Mouse (Mus musculus) hindbrain, embryonic 16.5 days (tissue): ENCODE data around the gene Palm. TPM values are rescaled to one million over a fixed set of nuclear protein-coding genes. Genes with fewer than 3 reads are reported as not detected.

Experiments
- ATAC-seq: fragments of 200-750 bp; cut with Nextera tagmentation; 2 replicates; pipeline ENCODE4 v1.8.0; 2017; ENCODE audit warnings: moderate TSS enrichment, moderate library complexity
- H3K27ac ChIP-seq: fragments of 300-500 bp; sonication (generic); 2 replicates; pipeline ENCODE4 v1.5.1; 2014; ENCODE audit warnings: low read depth, mild to moderate bottlenecking, control low read depth, low read length, moderate library complexity
- H3K27me3 ChIP-seq: fragments of 300-500 bp; sonication (generic); replicated peaks from 2 replicates; pipeline ENCODE4 v1.6.1; 2014; ENCODE audit warnings: low read length; ENCODE audit not compliant: control insufficient read depth, insufficient read depth
- H3K36me3 ChIP-seq: fragments of 300-500 bp; sonication (generic); 2 replicates; pipeline ENCODE4 v1.6.1; 2014; ENCODE audit warnings: mild to moderate bottlenecking, low read length, moderate library complexity, mixed read lengths; ENCODE audit not compliant: control insufficient read depth, insufficient read depth
- H3K4me1 ChIP-seq: fragments of 300-500 bp; sonication (generic); 2 replicates; pipeline ENCODE4 v1.6.1; 2014; ENCODE audit warnings: low read depth, low read length; ENCODE audit not compliant: control insufficient read depth, insufficient read depth
- H3K4me2 ChIP-seq: fragments of 300-500 bp; sonication (generic); 2 replicates; pipeline ENCODE4 v1.6.1; 2014; ENCODE audit warnings: mild to moderate bottlenecking, low read length, control low read depth, moderate library complexity
- H3K4me3 ChIP-seq: fragments of 300-500 bp; sonication (generic); 2 replicates; pipeline ENCODE4 v1.5.1; 2014; ENCODE audit warnings: mild to moderate bottlenecking, low read length, control low read depth, moderate library complexity
- H3K9ac ChIP-seq: fragments of 300-500 bp; sonication (generic); 2 replicates; pipeline ENCODE4 v1.6.1; 2014; ENCODE audit warnings: low read depth, mild to moderate bottlenecking, control low read depth, low read length, moderate library complexity
- H3K9me3 ChIP-seq: fragments of 300-500 bp; sonication (generic); 2 replicates; pipeline ENCODE4 v1.6.1; 2014; ENCODE audit warnings: mild to moderate bottlenecking, low read length, moderate library complexity; ENCODE audit not compliant: control insufficient read depth
- WGBS: fragments of 180-500 bp; shearing (Covaris S2); extraction: QIAGEN DNeasy Blood & Tissue Kit; methylation state at CpG from one replicate; pipeline ENCODE4 v1.1.7; 2014; 5-methylcytosine and 5-hydroxymethylcytosine counted together
- polyA plus RNA-seq: library from polyadenylated mRNA; unstranded; fragments of >200 nt; fragmentation: Nextera tagmentation; extraction: Ambion mirVana; gene quantifications from 2 replicates; pipeline ENCODE4 v1.2.1, GENCODE M21; 2015

The Palm gene
- polyA plus RNA-seq, 1 experiment from 2014 or later = 297 TPM

GRCm38 (mm10) chr10:79853860-79854795 is 60.8 kb downstream of the Palm start, which contains the start of gene Ptbp1:
Gene Ptbp1 (plus strand): TSS chr10:79854427.
- H3K4me3 ChIP-seq = peak within 1 kb of the TSS; percentile 93
- peak; percentile 95 for ATAC-seq
- peak within 1 kb of the TSS; percentile 76 for H3K4me2 ChIP-seq
- H3K9me3 ChIP-seq = no peaks in the 10 kb centered on the region
- WGBS = under 1% methylated on average over 74 of the region's 75 CpGs
- H3K9ac ChIP-seq = peak within 1 kb of the TSS; percentile 97
- peak within 1 kb of the TSS; percentile 100 for H3K27ac ChIP-seq
- peaks cover 54% of the 10 kb centered on the region for H3K4me1 ChIP-seq
- H3K36me3 ChIP-seq = peaks cover under 1% of the 10 kb centered on the region
- H3K27me3 ChIP-seq = no peaks in the 10 kb centered on the region

GRCm38 (mm10) chr10:79854801-79855541 is 61.6 kb downstream of the Palm start:
- Histone ChIP-seq H3K9ac (peak overlapping the region; percentile 97), H3K27me3 (no peaks in the 10 kb centered on the region), H3K36me3 (peaks cover 9% of the 10 kb centered on the region), H3K4me1 (peaks cover 61% of the 10 kb centered on the region), H3K9me3 (no peaks in the 10 kb centered on the region), H3K4me3 (peak overlapping the region; percentile 93), H3K4me2 (peak overlapping the region; percentile 76), H3K27ac (peak overlapping the region; percentile 100)
- peak; percentile 6 for ATAC-seq
- WGBS = under 1% methylated on average over 82 of the region's 83 CpGs

- Histone ChIP-seq H3K27ac (peak overlapping the region; percentile 100), H3K4me3 (peak overlapping the region; percentile 93), H3K4me1 (peaks cover 61% of the 10 kb centered on the region), H3K9ac (peak overlapping the region; percentile 97), H3K9me3 (no peaks in the 10 kb centered on the region), H3K36me3 (peaks cover 16% of the 10 kb centered on the region), H3K27me3 (no peaks in the 10 kb centered on the region), H3K4me2 (peak overlapping the region; percentile 76)
- ATAC-seq = no peak
- 2% methylated on average over 10 of the region's 10 CpGs for WGBS
Observed at GRCm38 (mm10) chr10:79855558-79856184, 62.3 kb downstream of the Palm start.

- peak overlapping the region; percentile 93 for H3K4me3 ChIP-seq
- H3K4me1 ChIP-seq = peaks cover 61% of the 10 kb centered on the region
- H3K36me3 ChIP-seq = peaks cover 22% of the 10 kb centered on the region
- 32% methylated on average over 6 of the region's 6 CpGs for WGBS
- ATAC-seq = no peak
- peak overlapping the region; percentile 97 for H3K9ac ChIP-seq
- peak overlapping the region; percentile 13; the same call in 1 of the 2 replicates for H3K27ac ChIP-seq
- H3K27me3 ChIP-seq = no peaks in the 10 kb centered on the region
- no peaks in the 10 kb centered on the region for H3K9me3 ChIP-seq
- peak overlapping the region; percentile 76 for H3K4me2 ChIP-seq
Observed at GRCm38 (mm10) chr10:79856280-79856679, 62.9 kb downstream of the Palm start.

GRCm38 (mm10) chr10:79856704-79857451 is 63.5 kb downstream of the Palm start:
- Histone ChIP-seq H3K9me3 (no peaks in the 10 kb centered on the region), H3K4me3 (peak overlapping the region; percentile 93), H3K4me1 (peaks cover 59% of the 10 kb centered on the region), H3K27me3 (no peaks in the 10 kb centered on the region), H3K4me2 (peak overlapping the region; percentile 76), H3K36me3 (peaks cover 28% of the 10 kb centered on the region), H3K9ac (peak overlapping the region; percentile 97), H3K27ac (peak overlapping the region; percentile 13; the same call in 1 of the 2 replicates)
- 43% methylated on average over 7 of the region's 7 CpGs for WGBS
- ATAC-seq = no peak

GRCm38 (mm10) chr10:79857452-79857811 is 64.1 kb downstream of the Palm start:
- H3K4me3 ChIP-seq = peak overlapping the region; percentile 93
- no peak for ATAC-seq
- no peaks in the 10 kb centered on the region for H3K9me3 ChIP-seq
- peak overlapping the region; percentile 41; the same call in 1 of the 2 replicates for H3K9ac ChIP-seq
- H3K4me1 ChIP-seq = peaks cover 53% of the 10 kb centered on the region
- peaks cover 34% of the 10 kb centered on the region for H3K36me3 ChIP-seq
- H3K27me3 ChIP-seq = no peaks in the 10 kb centered on the region
- H3K27ac ChIP-seq = no peak overlapping the region; the same call in 1 of the 2 replicates
- WGBS = 18% methylated on average over 4 of the region's 4 CpGs
- H3K4me2 ChIP-seq = peak overlapping the region; percentile 76

- peak overlapping the region; percentile 76 for H3K4me2 ChIP-seq
- ATAC-seq = no peak
- peak overlapping the region; percentile 26 for H3K27ac ChIP-seq
- peak overlapping the region; percentile 41; the same call in 1 of the 2 replicates for H3K9ac ChIP-seq
- no peaks in the 10 kb centered on the region for H3K27me3 ChIP-seq
- WGBS = 61% methylated on average over 2 of the region's 2 CpGs
- peaks cover 38% of the 10 kb centered on the region for H3K36me3 ChIP-seq
- no peaks in the 10 kb centered on the region for H3K9me3 ChIP-seq
- H3K4me3 ChIP-seq = peak overlapping the region; percentile 9
- H3K4me1 ChIP-seq = peaks cover 48% of the 10 kb centered on the region
Observed at GRCm38 (mm10) chr10:79857894-79858293, 64.5 kb downstream of the Palm start.

- H3K36me3 ChIP-seq = peaks cover 40% of the 10 kb centered on the region
- no peaks in the 10 kb centered on the region for H3K9me3 ChIP-seq
- no peak overlapping the region for H3K9ac ChIP-seq
- whole genome bisulfite sequencing = 42% methylated on average over 17 of the region's 17 CpGs
- peak overlapping the region; percentile 76 for H3K4me2 ChIP-seq
- ATAC-seq = no peak
- H3K4me1 ChIP-seq = peaks cover 45% of the 10 kb centered on the region
- H3K4me3 ChIP-seq = peak overlapping the region; percentile 4; the same call in 1 of the 2 replicates
- H3K27ac ChIP-seq = peak overlapping the region; percentile 26
- no peaks in the 10 kb centered on the region for H3K27me3 ChIP-seq
Observed at GRCm38 (mm10) chr10:79858416-79859074, 65.2 kb downstream of the Palm start.
